Comparison of ENCODE assay signal across 9 mouse cellular contexts in genomic region chr8:105397747-105398146, GRCm38 (mm10). TPM values are rescaled to one million over a fixed set of nuclear protein-coding genes. Genes with fewer than 3 reads are reported as not detected.
DNase-seq lines count a peak whose midpoint lies in the region; ATAC-seq and TF ChIP-seq lines count a peak whose summit lies in the region.
"Had no signal": no experiment of that assay in that cellular context is flagged by ENCODE, and none has a peak within 500 bp of the region (broad histone marks: within the 10 kb centered on the region; RNA-seq: fewer than 3 reads in every experiment).

No protein-coding gene starts in this region.

- 28% methylated on average over 3 of the region's 3 CpGs for WGBS in heart, adult 2 months
- 31% methylated on average over 3 of the region's 3 CpGs for WGBS in heart, embryonic 12.5 days
- 32% methylated on average over 3 of the region's 3 CpGs for whole genome bisulfite sequencing in small intestine, adult 2 months

- no peak overlapping the region for H3K4me3 ChIP-seq in heart, adult 2 months
- no peak overlapping the region for H3K4me3 ChIP-seq in heart, embryonic 12.5 days
- no peak overlapping the region for H3K4me3 ChIP-seq in small intestine, adult 2 months (ENCODE audit: low read depth, low read length)
- H3K4me3 ChIP-seq: embryonic facial prominence, embryonic 15.5 days had no signal

- ATAC-seq in heart, embryonic 12.5 days (ENCODE audit: insufficient number of reproducible peaks, low FRiP score): no peak

- no peak overlapping the region for H3K4me2 ChIP-seq in heart, embryonic 12.5 days
- H3K4me2 ChIP-seq: embryonic facial prominence, embryonic 15.5 days had no signal

- TF ChIP-seq CTCF in heart, adult 2 months (IDR thresholded peaks at IDR 0.05): peak; percentile 94
- peak; percentile 50; the same call in 1 of the 2 replicates for TF ChIP-seq CTCF in small intestine, adult 2 months (IDR thresholded peaks at IDR 0.05; ENCODE audit: extremely low read depth, insufficient read length, insufficient replicate concordance, low read depth, low read length)

- H3K9ac ChIP-seq in heart, adult 2 months (ENCODE audit: low read depth, low read length): no peak overlapping the region
- H3K9ac ChIP-seq in heart, embryonic 12.5 days: no peak overlapping the region
- H3K9ac ChIP-seq: embryonic facial prominence, embryonic 15.5 days had no signal

- no peak for TF ChIP-seq POLR2A in heart, adult 2 months (IDR thresholded peaks at IDR 0.05; ENCODE audit: insufficient read depth, low read depth, low read length)
- TF ChIP-seq POLR2A in small intestine, adult 2 months (IDR thresholded peaks at IDR 0.05; ENCODE audit: low read depth, low read length): no peak

- intact Hi-C loops in heart, adult 2 months (cut with DNase I): loop anchor here (1.0 to 5.0 kb wide), 2 partner anchors 38 to 155 kb away; no protein-coding TSS in a partner anchor

- TF ChIP-seq EP300 in heart, adult 2 months (IDR thresholded peaks at IDR 0.05; ENCODE audit: insufficient read depth, low read depth, low read length): no peak

- no peaks in the 10 kb centered on the region; the same call in 1 of the 2 replicates for H3K4me1 ChIP-seq in heart, adult 2 months (ENCODE audit: control insufficient read depth, insufficient read depth, low read length)
- 0 out of 2 replicates have a peak, but pooled peaks cover 6% of the 10 kb centered on the region for H3K4me1 ChIP-seq in heart, embryonic 12.5 days (replicated peaks)
- no peaks in the 10 kb centered on the region for H3K4me1 ChIP-seq in small intestine, adult 2 months (ENCODE audit: control insufficient read depth, insufficient read depth, insufficient read length, low read length)
- H3K4me1 ChIP-seq: embryonic facial prominence, embryonic 15.5 days had no signal

- H3K9me3 ChIP-seq in heart, embryonic 12.5 days (replicated peaks): 0 out of 2 replicates have a peak, but pooled peaks cover 6% of the 10 kb centered on the region
- H3K9me3 ChIP-seq: embryonic facial prominence, embryonic 15.5 days had no signal

- peak; percentile 33 to 41 for DNase-seq in heart, adult 2 months
- DNase-seq in 3T3-L1 (ENCODE audit: low read depth, low spot score): peak; percentile 84
- DNase-seq in MN1 (ENCODE audit: low spot score): peak; percentile 59
- peak; percentile 35 to 57 for DNase-seq in cerebellum, postnatal 36 days
- DNase-seq in kidney, postnatal 4 days: peak; percentile 58 to 74
- DNase-seq in frontal cortex, postnatal 25 days (ENCODE audit: low spot score in 2 of 2): no peak

- no peaks in the 10 kb centered on the region for H3K36me3 ChIP-seq in heart, adult 2 months (ENCODE audit: control insufficient read depth, insufficient read depth, low read length)
- no peaks in the 10 kb centered on the region for H3K36me3 ChIP-seq in heart, embryonic 12.5 days
- H3K36me3 ChIP-seq in small intestine, adult 2 months (ENCODE audit: control insufficient read depth, insufficient read depth, low read length): no peaks in the 10 kb centered on the region
- H3K36me3 ChIP-seq: embryonic facial prominence, embryonic 15.5 days had no signal

- H3K27ac ChIP-seq in heart, adult 2 months: no peak overlapping the region
- no peak overlapping the region for H3K27ac ChIP-seq in heart, embryonic 12.5 days (ENCODE audit: poor library complexity, severe bottlenecking)
- no peak overlapping the region for H3K27ac ChIP-seq in small intestine, adult 2 months (ENCODE audit: insufficient read depth, low read depth, low read length)
- H3K27ac ChIP-seq: embryonic facial prominence, embryonic 15.5 days had no signal

- no peaks in the 10 kb centered on the region for H3K27me3 ChIP-seq in heart, adult 2 months (ENCODE audit: control insufficient read depth, insufficient read depth, low read length)
- peaks cover 9% of the 10 kb centered on the region; the same call in 1 of the 2 replicates for H3K27me3 ChIP-seq in heart, embryonic 12.5 days (replicated peaks)
- H3K27me3 ChIP-seq in small intestine, adult 2 months (ENCODE audit: control insufficient read depth, insufficient read depth, low read length): no peaks in the 10 kb centered on the region
- H3K27me3 ChIP-seq: embryonic facial prominence, embryonic 15.5 days had no signal

- H3K79me2 ChIP-seq in heart, adult 2 months (replicated peaks; ENCODE audit: control insufficient read depth, insufficient read depth, low read length): no peaks in the 10 kb centered on the region

RNA-seq across cellular contexts. Expression of gene Kctd19, which starts 15.6 kb away (rescaled TPM):
- under 1 TPM; 0.13 to 0.25 TPM for total RNA-seq in heart, adult 2 months (2021)
- 0.08 and 0.15 TPM in 2 replicates for polyA plus RNA-seq in heart, adult 2 months (2012; rRNA removed)
- not detected in 2 replicates for polyA plus RNA-seq in heart, embryonic 12.5 days (2016; fragmentation: Nextera tagmentation; extraction: Ambion mirVana)
- polyA plus RNA-seq in small intestine, adult 2 months (2012; rRNA removed): not detected in 2 replicates
- polyA plus RNA-seq: embryonic facial prominence, embryonic 15.5 days had no signal

RNA-seq across cellular contexts. Expression of gene Lrrc36, which starts 15.6 kb away (rescaled TPM):
- under 1 TPM; 0.45 to 0.47 TPM for total RNA-seq in heart, adult 2 months (2021)
- polyA plus RNA-seq in heart, adult 2 months (2012; rRNA removed): 0.67 and 0.94 TPM in 2 replicates
- 0.13 TPM in 1 of 2 replicates, not detected in the other for polyA plus RNA-seq in heart, embryonic 12.5 days (2016; fragmentation: Nextera tagmentation; extraction: Ambion mirVana)
- 0.06 TPM in 1 of 2 replicates, not detected in the other for polyA plus RNA-seq in small intestine, adult 2 months (2012; rRNA removed)

RNA-seq across cellular contexts. Expression of gene Plekhg4, which starts 24.7 kb away (rescaled TPM):
- under 1 TPM in 1 of 2 experiments, not detected in 1; 0.10 TPM for total RNA-seq in heart, adult 2 months (2021)
- 0.20 and 0.29 TPM in 2 replicates for polyA plus RNA-seq in heart, adult 2 months (2012; rRNA removed)
- 0.23 TPM in 1 of 2 replicates, not detected in the other for polyA plus RNA-seq in heart, embryonic 12.5 days (2016; fragmentation: Nextera tagmentation; extraction: Ambion mirVana)
- polyA plus RNA-seq in small intestine, adult 2 months (2012; rRNA removed): 0.14 and 0.41 TPM in 2 replicates

RNA-seq across cellular contexts. Expression of gene Slc9a5, which starts 49.1 kb away (rescaled TPM):
- under 1 TPM; 0.36 to 0.37 TPM for total RNA-seq in heart, adult 2 months (2021)
- polyA plus RNA-seq in heart, adult 2 months (2012; rRNA removed): 1.7 and 2.1 TPM in 2 replicates
- polyA plus RNA-seq in heart, embryonic 12.5 days (2016; fragmentation: Nextera tagmentation; extraction: Ambion mirVana): 1.6 and 2.0 TPM in 2 replicates
- polyA plus RNA-seq in small intestine, adult 2 months (2012; rRNA removed): 1.4 and 3.1 TPM in 2 replicates

RNA-seq across cellular contexts. Expression of gene Fhod1, which starts 50.0 kb away (rescaled TPM):
- total RNA-seq in heart, adult 2 months (2021): 1 to 10 TPM; 4.4 to 6.9 TPM
- polyA plus RNA-seq in heart, adult 2 months (2012; rRNA removed): 14.2 and 17.3 TPM in 2 replicates
- polyA plus RNA-seq in heart, embryonic 12.5 days (2016; fragmentation: Nextera tagmentation; extraction: Ambion mirVana): 1.6 and 2.0 TPM in 2 replicates
- 15.4 and 19.6 TPM in 2 replicates for polyA plus RNA-seq in small intestine, adult 2 months (2012; rRNA removed)

Comparison
In these comparisons a context has a peak if more than half of its experiments do, and no peak if none do; other contexts are left out.
1. DNase-seq: peak in heart, adult 2 months (2 of 2), 3T3-L1 (single experiment), MN1 (single experiment), cerebellum, postnatal 36 days (2 of 2) and kidney, postnatal 4 days (2 of 2); none in frontal cortex, postnatal 25 days (0 of 2).